Mouse (Mus musculus) kidney, embryonic 14.5 days (tissue): ENCODE results near the gene Rhox4g. TPM values are rescaled to one million over a fixed set of nuclear protein-coding genes. Genes with fewer than 3 reads are reported as not detected.
"Not testable (repeated sequence)": the region's sequence is repeated elsewhere in the genome, so short reads cannot be mapped to it uniquely, and the experiment has no call there.

Experiments used
- ATAC-seq: fragments of 200-750 bp; cut with Nextera tagmentation; 2 replicates; pipeline ENCODE4 v1.8.0; 2017; ENCODE audit warnings: moderate number of reproducible peaks, mild to moderate bottlenecking, moderate TSS enrichment, moderate library complexity; ENCODE audit not compliant: low FRiP score, low TSS enrichment
- H3K27ac ChIP-seq: fragments of 300-500 bp; sonication (generic); 2 replicates; pipeline ENCODE4 v1.5.1; 2014; ENCODE audit warnings: low read depth, mild to moderate bottlenecking, low read length, moderate library complexity, mixed read lengths
- H3K27me3 ChIP-seq: fragments of 300-500 bp; sonication (generic); 2 replicates; pipeline ENCODE4 v1.6.1; 2014; ENCODE audit warnings: mild to moderate bottlenecking, low read length; ENCODE audit not compliant: control insufficient read depth, insufficient read depth
- H3K36me3 ChIP-seq: fragments of 300-500 bp; sonication (generic); 2 replicates; pipeline ENCODE4 v1.6.1; 2014; ENCODE audit warnings: low read length, mixed read lengths; ENCODE audit not compliant: control insufficient read depth, insufficient read depth
- H3K4me1 ChIP-seq: fragments of 300-500 bp; sonication (generic); 2 replicates; pipeline ENCODE4 v1.6.1; 2014; ENCODE audit warnings: low read length, mixed read lengths; ENCODE audit not compliant: control insufficient read depth, insufficient read depth
- H3K4me2 ChIP-seq: fragments of 300-500 bp; sonication (generic); replicated peaks from 2 replicates; pipeline ENCODE4 v1.6.1; 2014; ENCODE audit warnings: low read depth, mild to moderate bottlenecking, low read length
- H3K4me3 ChIP-seq: fragments of 300-500 bp; sonication (generic); 2 replicates; pipeline ENCODE4 v1.5.1; 2014; ENCODE audit warnings: mild to moderate bottlenecking, low read length
- H3K9ac ChIP-seq: fragments of 300-500 bp; sonication (generic); 2 replicates; pipeline ENCODE4 v1.6.1; 2014; ENCODE audit warnings: low read depth, mild to moderate bottlenecking, low read length, moderate library complexity
- H3K9me3 ChIP-seq: fragments of 300-500 bp; sonication (generic); 2 replicates; pipeline ENCODE4 v1.6.1; 2016; ENCODE audit warnings: low read length; ENCODE audit not compliant: control insufficient read depth
- WGBS: fragments of 180-500 bp; shearing (Covaris S2); extraction: QIAGEN DNeasy Blood & Tissue Kit; methylation state at CpG from one replicate; pipeline ENCODE4 v1.1.7; 2014; 5-methylcytosine and 5-hydroxymethylcytosine counted together
- polyA plus RNA-seq: library from polyadenylated mRNA; unstranded; fragments of >200 nt; fragmentation: Nextera tagmentation; extraction: Ambion mirVana; gene quantifications from 2 replicates; pipeline ENCODE4 v1.2.1, GENCODE M21; 2014

Gene Rhox4g
- polyA plus RNA-seq = not detected in 2 replicates

- H3K27me3 ChIP-seq, H3K27ac ChIP-seq, H3K4me2 ChIP-seq, H3K36me3 ChIP-seq, H3K4me3 ChIP-seq, H3K4me1 ChIP-seq, H3K9ac ChIP-seq, H3K9me3 ChIP-seq, ATAC-seq: not testable (repeated sequence)
- 93% methylated on average over 16 of the region's 20 CpGs for WGBS
Observed at GRCm38 (mm10) chrX:37651227-37651626, at the start of gene Rhox4g. TSS of gene Rhox4g (minus strand) at chrX:37651327.

DNA sequence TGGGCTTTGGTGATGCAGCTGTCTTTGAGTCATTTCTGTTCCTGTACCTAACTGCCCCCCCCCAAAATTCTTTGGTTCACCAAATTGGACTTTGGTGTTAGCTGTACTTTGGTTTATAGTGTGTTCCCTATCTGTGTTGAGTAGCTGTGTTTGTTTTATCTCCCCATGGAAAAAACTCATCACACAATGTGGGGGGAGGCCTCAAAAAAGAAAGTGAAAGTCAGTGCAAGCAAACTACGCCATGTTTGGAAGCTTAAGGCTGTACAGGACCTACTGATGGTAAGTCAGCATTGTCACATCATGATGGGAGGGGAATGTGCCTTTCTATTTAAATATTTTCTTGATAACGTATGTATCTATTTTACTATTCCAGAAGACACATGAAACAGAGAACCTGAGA lies 41.1 kb upstream of the Rhox4g start:
- Histone ChIP-seq H3K4me1 (no peaks in the 10 kb centered on the region), H3K4me3 (no peak overlapping the region), H3K4me2 (no peak overlapping the region), H3K27ac (no peak overlapping the region), H3K27me3 (no peaks in the 10 kb centered on the region), H3K9me3 (no peaks in the 10 kb centered on the region), H3K9ac (no peak overlapping the region), H3K36me3 (no peaks in the 10 kb centered on the region)
- ATAC-seq = no peak
- WGBS = 81% methylated on average over 2 of the region's 2 CpGs

- no peak overlapping the region for H3K9ac ChIP-seq
- no peak overlapping the region for H3K4me3 ChIP-seq
- no peaks in the 10 kb centered on the region for H3K36me3 ChIP-seq
- WGBS = 84% methylated on average over 24 of the region's 24 CpGs
- ATAC-seq = no peak
- H3K9me3 ChIP-seq = no peaks in the 10 kb centered on the region
- no peak overlapping the region for H3K4me2 ChIP-seq
- no peak overlapping the region for H3K27ac ChIP-seq
- H3K4me1 ChIP-seq = no peaks in the 10 kb centered on the region
- no peaks in the 10 kb centered on the region for H3K27me3 ChIP-seq
Observed at GRCm38 (mm10) chrX:37683031-37683715, 32.0 kb upstream of the Rhox4g start.

DNA sequence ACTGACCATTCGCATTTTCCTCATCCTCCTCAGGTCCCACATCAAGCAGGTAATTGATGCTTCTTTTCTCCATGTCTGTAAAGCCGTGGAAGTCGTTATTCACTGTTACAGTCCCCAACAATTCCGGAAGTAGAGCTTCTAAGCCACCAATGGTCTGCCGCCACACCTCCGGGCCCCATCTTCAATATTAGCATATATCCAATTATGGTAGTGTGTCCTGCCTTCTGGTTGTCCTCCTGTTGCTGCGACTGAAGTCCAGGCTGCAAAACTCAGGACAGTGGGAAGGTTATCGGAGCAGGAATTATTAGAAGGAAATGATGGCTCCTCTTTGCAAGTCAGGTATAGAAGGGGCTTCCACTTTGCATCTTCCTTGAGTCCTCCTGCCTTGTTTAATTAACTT lies 22.1 kb upstream of the Rhox4g start, which contains the start of gene Rhox2h:
Rhox2h (minus strand) TSS at position 101 of the 400 bp plus-strand sequence.
- H3K9me3 ChIP-seq, H3K4me2 ChIP-seq, H3K36me3 ChIP-seq, H3K9ac ChIP-seq, H3K27ac ChIP-seq, ATAC-seq, H3K4me1 ChIP-seq, H3K4me3 ChIP-seq, H3K27me3 ChIP-seq: not testable (repeated sequence)
- 87% methylated on average over 8 of the region's 8 CpGs for WGBS

- 88% methylated on average over 1 of the region's 3 CpGs for WGBS
- not testable (repeated sequence) for H3K4me3 ChIP-seq, H3K27ac ChIP-seq, H3K9ac ChIP-seq, H3K36me3 ChIP-seq, H3K27me3 ChIP-seq, H3K4me1 ChIP-seq, H3K9me3 ChIP-seq, ATAC-seq, H3K4me2 ChIP-seq
Observed at GRCm38 (mm10) chrX:37668664-37669063, 17.5 kb upstream of the Rhox4g start, which contains the start of gene Rhox3h. TSS of gene Rhox3h (minus strand) at chrX:37668764.

- H3K36me3 ChIP-seq, H3K4me3 ChIP-seq, H3K4me2 ChIP-seq, H3K27ac ChIP-seq, H3K9me3 ChIP-seq, ATAC-seq, H3K27me3 ChIP-seq, H3K9ac ChIP-seq, H3K4me1 ChIP-seq: not testable (repeated sequence)
- WGBS = 91% methylated on average over 6 of the region's 6 CpGs
Observed at GRCm38 (mm10) chrX:37643370-37643769, 7.8 kb downstream of the Rhox4g start, which contains the start of gene Rhox2g. TSS of gene Rhox2g (minus strand) at chrX:37643470.

DNA sequence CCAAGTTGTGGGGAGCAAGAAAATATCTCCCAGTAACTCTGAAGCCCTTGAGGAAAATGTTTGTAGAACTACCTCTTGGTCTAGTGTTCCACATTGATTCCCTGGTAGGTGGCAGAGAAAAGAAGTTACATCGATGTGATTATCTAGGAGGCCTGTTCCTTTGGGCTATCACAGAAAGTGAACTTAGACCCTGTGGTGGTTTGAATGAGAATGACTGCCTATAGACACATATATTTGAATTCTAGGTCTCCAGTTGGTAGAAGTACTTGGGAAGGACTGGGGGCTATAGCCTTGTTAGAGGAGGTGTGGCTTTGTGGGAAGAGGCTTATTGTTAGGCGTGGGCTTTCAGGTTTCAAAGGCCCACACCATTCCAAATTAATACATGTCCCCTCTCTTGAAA lies 22.6 kb downstream of the Rhox4g start, which contains the start of gene Rhox3g:
Rhox3g (minus strand) TSS at position 101 of the 400 bp plus-strand sequence.
- H3K9ac ChIP-seq, H3K4me2 ChIP-seq, H3K36me3 ChIP-seq, H3K9me3 ChIP-seq, H3K27ac ChIP-seq, ATAC-seq, H3K4me1 ChIP-seq, H3K4me3 ChIP-seq, H3K27me3 ChIP-seq: not testable (repeated sequence)
- WGBS = 88% methylated on average over 2 of the region's 2 CpGs

GRCm38 (mm10) chrX:37607604-37608003 lies 43.5 kb downstream of the Rhox4g start, which contains the start of gene Rhox4f:
TSS of gene Rhox4f (minus strand) at chrX:37607704.
- not testable (repeated sequence) for H3K4me1 ChIP-seq, H3K36me3 ChIP-seq, H3K9me3 ChIP-seq, H3K27me3 ChIP-seq, ATAC-seq, H3K4me3 ChIP-seq, H3K27ac ChIP-seq, H3K9ac ChIP-seq, H3K4me2 ChIP-seq
- 95% methylated on average over 15 of the region's 19 CpGs for WGBS
